Mouse (Mus musculus) cortical plate, adult 2 months (tissue): ENCODE results near the gene Wnt11.

ENCODE experiments used
- CTCF ChIP-seq: fragments of 200-500 bp; IDR thresholded peaks from 2 replicates; pipeline ENCODE4 v1.5.1; 2011; ENCODE audit warnings: mild to moderate bottlenecking, control low read depth, low read length; ENCODE audit not compliant: insufficient read depth; ENCODE audit errors: extremely low read depth
- POLR2A ChIP-seq: fragments of 200-500 bp; IDR thresholded peaks from 2 replicates; pipeline ENCODE4 v1.6.1; 2011; ENCODE audit warnings: mild to moderate bottlenecking, low read length, control low read depth; ENCODE audit not compliant: insufficient read depth; ENCODE audit errors: extremely low read depth

- TF ChIP-seq POLR2A = no peak
- no peak for TF ChIP-seq CTCF
These were observed 16.3 kb downstream of the Wnt11 start for GRCm38 (mm10) chr7:98851220-98851619.
